ENCODE assay signal across 18 mouse cellular contexts in genomic region chr5:136379405-136379804, GRCm38 (mm10).
A peak's percentile ranks its signal among the peaks of the same experiment; 100 is the strongest.
DNase-seq lines count a peak whose midpoint lies in the region; ATAC-seq and TF ChIP-seq lines count a peak whose summit lies in the region.
"Had no signal": no experiment of that assay in that cellular context is flagged by ENCODE, and none has a peak within 500 bp of the region (broad histone marks: within the 10 kb centered on the region; RNA-seq: fewer than 3 reads in every experiment).

No protein-coding gene starts in this region.

- H3K27me3 ChIP-seq in stomach, postnatal 0 days (ENCODE audit: control insufficient read depth, insufficient read depth, low read length): no peaks in the 10 kb centered on the region
- H3K27me3 ChIP-seq: heart, embryonic 13.5 days; liver, embryonic 13.5 days; midbrain, embryonic 15.5 days had no signal

- WGBS in stomach, postnatal 0 days: 89% methylated on average over 1 of the region's 1 CpGs

- DNase-seq in layer of hippocampus, adult 2 months (ENCODE audit: low spot score in 2 of 2): no peak
- no peak for DNase-seq in layer of hippocampus, adult 18-20 months (ENCODE audit: low spot score in 2 of 2)
- peak; percentile 33 for DNase-seq in thymus, postnatal 4 days
- DNase-seq in thymus, postnatal 0 days (ENCODE audit: low spot score): no peak
- peak; percentile 12 for DNase-seq in NIH3T3 (ENCODE audit: low read depth)
- DNase-seq in stomach, postnatal 0 days (ENCODE audit: low spot score): no peak
- DNase-seq in ovary, postnatal 36 days (ENCODE audit: low spot score): no peak
- DNase-seq: adrenal gland, adult 2 months; cerebellum, postnatal 10 days; kidney, adult 18-20 months; liver, embryonic 13.5 days; thymus, postnatal 25 days had no signal

- H3K27ac ChIP-seq in layer of hippocampus, adult 2 months: no peak overlapping the region
- H3K27ac ChIP-seq in stomach, postnatal 0 days (replicated peaks): no peak overlapping the region
- H3K27ac ChIP-seq: embryonic facial prominence, embryonic 10.5 days; heart, embryonic 13.5 days; hindbrain, embryonic 10.5 days; liver, embryonic 13.5 days; macrophage; midbrain, embryonic 15.5 days had no signal

- 0 out of 2 replicates have a peak, but pooled peaks cover 4% of the 10 kb centered on the region for H3K4me1 ChIP-seq in stomach, postnatal 0 days (replicated peaks; ENCODE audit: control insufficient read depth, insufficient read depth)
- H3K4me1 ChIP-seq: embryonic facial prominence, embryonic 10.5 days; hindbrain, embryonic 10.5 days; liver, embryonic 13.5 days had no signal

- no peaks in the 10 kb centered on the region for H3K9me3 ChIP-seq in stomach, postnatal 0 days (ENCODE audit: control insufficient read depth, low read length)
- H3K9me3 ChIP-seq: embryonic facial prominence, embryonic 10.5 days; hindbrain, embryonic 10.5 days; liver, embryonic 13.5 days; midbrain, embryonic 15.5 days had no signal

- H3K4me2 ChIP-seq in stomach, postnatal 0 days (replicated peaks; ENCODE audit: low read depth): no peak overlapping the region
- H3K4me2 ChIP-seq: heart, embryonic 13.5 days; liver, embryonic 13.5 days; midbrain, embryonic 15.5 days had no signal

- no peak for ATAC-seq in stomach, postnatal 0 days (ENCODE audit: low FRiP score, low TSS enrichment)
- no peak for ATAC-seq in monocyte, adult 5-6 weeks (replicated peaks; ENCODE audit: insufficient number of reproducible peaks, low FRiP score, low TSS enrichment, poor library complexity, severe bottlenecking)
- ATAC-seq: midbrain, embryonic 15.5 days had no signal

- H3K9ac ChIP-seq in stomach, postnatal 0 days (ENCODE audit: low read length): no peak overlapping the region
- H3K9ac ChIP-seq: heart, embryonic 13.5 days; liver, embryonic 13.5 days; midbrain, embryonic 15.5 days had no signal

- H3K36me3 ChIP-seq in stomach, postnatal 0 days (ENCODE audit: control insufficient read depth, insufficient read depth, low read length): no peaks in the 10 kb centered on the region
- H3K36me3 ChIP-seq: liver, embryonic 13.5 days; midbrain, embryonic 15.5 days had no signal

- no peak overlapping the region for H3K4me3 ChIP-seq in layer of hippocampus, adult 2 months
- H3K4me3 ChIP-seq in stomach, postnatal 0 days (ENCODE audit: low read depth, low read length): no peak overlapping the region
- H3K4me3 ChIP-seq: embryonic facial prominence, embryonic 10.5 days; heart, embryonic 13.5 days; hindbrain, embryonic 10.5 days; liver, embryonic 13.5 days; midbrain, embryonic 15.5 days had no signal

- TF ChIP-seq CTCF in layer of hippocampus, adult 2 months (conservative IDR thresholded peaks at IDR 0.05): peak; percentile 66
- TF ChIP-seq CTCF in stomach, postnatal 0 days (IDR thresholded peaks at IDR 0.05; ENCODE audit: low read depth): peak; percentile 57

- TF ChIP-seq EP300 in stomach, postnatal 0 days (optimal IDR thresholded peaks at IDR 0.05): no peak

Comparison
In these comparisons a context has a peak if more than half of its experiments do, and no peak if none do; other contexts are left out.
1. DNase-seq: peak in thymus, postnatal 4 days (single experiment) and NIH3T3 (single experiment); none in layer of hippocampus, adult 2 months (0 of 2), layer of hippocampus, adult 18-20 months (0 of 2), thymus, postnatal 0 days (single experiment), stomach, postnatal 0 days (single experiment) and ovary, postnatal 36 days (single experiment).